Mouse (Mus musculus): Measurements from ENCODE around the gene Kctd15.

Kctd15 gene

GRCm38 (mm10) chr7:34656632-34657031, at the start of gene Kctd15:
TSS of gene Kctd15 (minus strand) at chr7:34656732.
- DNase-seq (ENCODE audit: low spot score) = no peak

GRCm38 (mm10) chr7:34704401-34704800, 47.9 kb upstream of the Kctd15 start:
- DNase-seq (ENCODE audit: low spot score) = no peak

- no peak for DNase-seq (ENCODE audit: low spot score)
These were observed 46.9 kb upstream of the Kctd15 start for GRCm38 (mm10) chr7:34703437-34703836.

GRCm38 (mm10) chr7:34702718-34703351, 46.3 kb upstream of the Kctd15 start:
- peak; percentile 88 for DNase-seq (ENCODE audit: low spot score)

GRCm38 (mm10) chr7:34699888-34700287, 43.4 kb upstream of the Kctd15 start:
- DNase-seq (ENCODE audit: low spot score) = no peak

- no peak for DNase-seq (ENCODE audit: low spot score)
These were observed 41.7 kb upstream of the Kctd15 start for GRCm38 (mm10) chr7:34698221-34698620.

GRCm38 (mm10) chr7:34696086-34696485, 39.6 kb upstream of the Kctd15 start:
- no peak for DNase-seq (ENCODE audit: low spot score)

- DNase-seq (ENCODE audit: low spot score) = no peak
These were observed 38.4 kb upstream of the Kctd15 start for GRCm38 (mm10) chr7:34694898-34695297.

GRCm38 (mm10) chr7:34693916-34694315, 37.4 kb upstream of the Kctd15 start:
- DNase-seq (ENCODE audit: low spot score) = no peak

- DNase-seq (ENCODE audit: low spot score) = no peak
These were observed 36.5 kb upstream of the Kctd15 start for GRCm38 (mm10) chr7:34693072-34693471.

- peak; percentile 49 for DNase-seq (ENCODE audit: low spot score)
These were observed 33.6 kb upstream of the Kctd15 start for GRCm38 (mm10) chr7:34690111-34690510.

- DNase-seq (ENCODE audit: low spot score) = no peak
These were observed 32.5 kb upstream of the Kctd15 start for GRCm38 (mm10) chr7:34689028-34689427.

GRCm38 (mm10) chr7:34685801-34686200, 29.3 kb upstream of the Kctd15 start:
- no peak for DNase-seq (ENCODE audit: low spot score)

- DNase-seq (ENCODE audit: low spot score) = no peak
These were observed 28.6 kb upstream of the Kctd15 start for GRCm38 (mm10) chr7:34685176-34685575.

- DNase-seq (ENCODE audit: low spot score) = no peak
These were observed 24.4 kb upstream of the Kctd15 start for GRCm38 (mm10) chr7:34680771-34681421.

- DNase-seq (ENCODE audit: low spot score) = no peak
These were observed 23.4 kb upstream of the Kctd15 start for GRCm38 (mm10) chr7:34679886-34680285.

GRCm38 (mm10) chr7:34675831-34676514, 19.4 kb upstream of the Kctd15 start:
- peak; percentile 85 for DNase-seq (ENCODE audit: low spot score)

GRCm38 (mm10) chr7:34675120-34675790, 18.7 kb upstream of the Kctd15 start:
- no peak for DNase-seq (ENCODE audit: low spot score)

GRCm38 (mm10) chr7:34672916-34673315, 16.4 kb upstream of the Kctd15 start:
- no peak for DNase-seq (ENCODE audit: low spot score)

- peak; percentile 94 for DNase-seq (ENCODE audit: low spot score)
These were observed 15.4 kb upstream of the Kctd15 start for GRCm38 (mm10) chr7:34671911-34672310.

GRCm38 (mm10) chr7:34670778-34671177, 14.2 kb upstream of the Kctd15 start:
- no peak for DNase-seq (ENCODE audit: low spot score)

- peak; percentile 49 for DNase-seq (ENCODE audit: low spot score)
These were observed 12.8 kb upstream of the Kctd15 start for GRCm38 (mm10) chr7:34669336-34669735.

- DNase-seq (ENCODE audit: low spot score) = no peak
These were observed 11.3 kb upstream of the Kctd15 start for GRCm38 (mm10) chr7:34667874-34668273.

Data from embryo, embryonic 10 days (tissue).